Mouse (Mus musculus) lung, adult 2 months (tissue): ENCODE measurements around the gene Cpt1c. TPM values are rescaled to one million over a fixed set of nuclear protein-coding genes. Genes with fewer than 3 reads are reported as not detected.

Experiments used
- DNase-seq: peaks from one replicate; pipeline ENCODE4 v3.0.0; 2022
- H3K4me1 ChIP-seq: fragments of 200-500 bp; 2 replicates; pipeline ENCODE4 v1.6.1; 2011; ENCODE audit warnings: low read length; ENCODE audit not compliant: control insufficient read depth, insufficient read depth
- H3K4me3 ChIP-seq: fragments of 200-500 bp; replicated peaks from 2 replicates; pipeline ENCODE3; 2011; ENCODE audit warnings: low read depth, mild to moderate bottlenecking, control low read depth, low read length; ENCODE audit errors: extremely low read depth
- CTCF ChIP-seq: fragments of 200-500 bp; IDR thresholded peaks from 2 replicates; pipeline ENCODE4 v1.5.1; 2011; ENCODE audit warnings: mild to moderate bottlenecking, low read length, control low read depth; ENCODE audit not compliant: insufficient read depth
- POLR2A ChIP-seq: fragments of 200-500 bp; IDR thresholded peaks from 2 replicates; pipeline ENCODE4 v1.6.1; 2011; ENCODE audit warnings: low read depth, mild to moderate bottlenecking, control low read depth, low read length, borderline replicate concordance; ENCODE audit errors: extremely low read depth
- WGBS: fragments of 180-500 bp; shearing (Covaris S2); methylation state at CpG from one replicate; pipeline ENCODE4 v1.1.7; 2018; 5-methylcytosine and 5-hydroxymethylcytosine counted together
- polyA plus RNA-seq: library from polyadenylated mRNA; depleted of rRNA; stranded (reverse); fragments of >200 nt; gene quantifications from 2 replicates; pipeline ENCODE4 v1.2.3, GENCODE M21; 2012

The Cpt1c gene
- polyA plus RNA-seq, 1 experiment: 20.7 TPM

DNA sequence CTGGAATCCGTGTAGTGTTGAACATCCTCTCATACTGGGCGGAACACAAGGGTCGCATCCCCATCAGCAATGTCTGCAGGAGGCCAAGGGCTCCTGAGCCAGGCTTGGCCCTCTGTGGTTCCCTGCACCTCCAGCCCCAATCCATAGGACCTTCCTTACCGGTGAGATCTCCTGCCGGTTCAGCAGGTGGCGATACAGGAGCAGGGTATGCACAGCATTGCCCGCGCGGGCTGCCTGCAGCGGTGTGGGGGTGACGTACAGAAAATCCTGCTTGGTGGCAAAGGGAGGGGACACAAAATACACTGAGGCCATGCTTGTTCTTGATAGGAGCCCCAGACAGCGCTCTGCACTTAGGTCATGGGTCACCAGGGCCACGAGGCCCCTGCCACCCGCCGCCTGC, 8.0 kb downstream of the Cpt1c start:
- no peak for TF ChIP-seq POLR2A
- TF ChIP-seq CTCF: no peak
- 68% methylated on average over 15 of the region's 15 CpGs for WGBS
- no peak for DNase-seq
- Histone ChIP-seq H3K4me3 (no peak overlapping the region), H3K4me1 (0 out of 2 replicates have a peak, but pooled peaks cover 2% of the 10 kb centered on the region)

DNA sequence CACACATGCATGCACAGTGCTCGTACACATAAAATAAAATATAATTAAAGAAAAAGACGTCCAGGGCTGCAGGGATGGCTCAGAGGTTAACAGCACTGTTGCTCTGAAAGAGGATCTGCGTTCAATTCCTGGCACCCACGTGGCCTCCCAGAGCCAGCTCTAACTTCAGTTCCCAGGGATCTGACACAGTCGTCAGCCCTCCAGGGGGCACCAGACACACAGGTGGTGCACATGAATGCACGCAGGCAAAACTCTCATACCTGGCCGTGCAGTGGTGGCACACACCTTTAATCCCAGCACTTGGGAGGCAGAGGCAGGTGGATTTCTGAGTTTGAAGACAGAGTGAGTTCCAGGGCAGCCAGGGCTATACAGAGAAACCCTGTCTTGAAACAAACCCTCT, 8.7 kb downstream of the Cpt1c start:
- 62% methylated on average over 7 of the region's 7 CpGs for whole genome bisulfite sequencing
- Histone ChIP-seq H3K4me3 (no peak overlapping the region), H3K4me1 (0 out of 2 replicates have a peak, but pooled peaks cover 2% of the 10 kb centered on the region)
- DNase-seq: no peak
- TF ChIP-seq CTCF: 0 out of 2 replicates have a peak, but pooled peaks have one; percentile 12
- no peak for TF ChIP-seq POLR2A

DNA sequence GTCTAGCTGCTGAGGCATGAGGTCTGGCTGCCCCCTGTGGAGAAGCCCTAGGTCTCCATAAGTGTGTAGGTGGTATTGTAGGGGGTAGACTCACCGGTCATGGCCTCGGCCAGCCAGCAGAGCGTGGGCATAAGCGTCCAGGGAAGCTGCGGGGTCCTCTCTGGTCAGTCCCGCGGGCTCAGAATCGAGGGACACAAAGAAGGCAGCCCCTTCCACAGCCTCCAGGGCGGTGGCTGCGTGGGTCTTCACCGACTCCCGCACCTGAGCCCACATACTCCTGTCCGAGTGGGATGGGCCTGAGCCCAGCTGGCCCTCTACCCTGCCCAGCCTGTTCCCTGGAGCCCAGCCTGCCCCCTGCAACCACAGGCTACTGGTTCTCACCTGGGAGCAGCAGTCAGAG, 9.7 kb downstream of the Cpt1c start:
- H3K4me3 ChIP-seq: no peak overlapping the region
- TF ChIP-seq POLR2A: no peak
- TF ChIP-seq CTCF: no peak
- WGBS: 95% methylated on average over 13 of the region's 13 CpGs
- H3K4me1 ChIP-seq: no peaks in the 10 kb centered on the region
- DNase-seq: no peak

DNA sequence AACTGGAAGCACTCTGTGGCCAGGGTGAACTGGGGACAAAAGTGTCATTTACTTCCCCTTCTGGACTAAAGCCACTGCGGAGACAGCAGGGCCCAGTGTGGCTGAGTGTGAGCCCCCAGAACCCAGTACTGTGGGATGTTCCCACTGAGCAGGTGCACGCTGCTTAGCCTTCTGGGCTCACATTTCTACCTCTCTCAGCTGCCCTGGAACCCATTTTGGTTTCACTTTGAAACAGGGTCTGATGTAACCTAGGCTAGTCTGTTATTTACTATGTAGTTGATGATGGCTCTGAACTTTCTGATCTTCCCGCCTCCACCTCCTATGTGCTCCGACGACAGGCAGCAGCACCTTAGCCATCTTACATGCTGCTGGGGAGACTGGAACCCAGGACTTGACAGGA, 11.8 kb downstream of the Cpt1c start:
- DNase-seq: no peak
- 82% methylated on average over 5 of the region's 5 CpGs for WGBS
- Histone ChIP-seq H3K4me3 (no peak overlapping the region), H3K4me1 (no peaks in the 10 kb centered on the region)
- no peak for TF ChIP-seq POLR2A
- no peak for TF ChIP-seq CTCF

DNA sequence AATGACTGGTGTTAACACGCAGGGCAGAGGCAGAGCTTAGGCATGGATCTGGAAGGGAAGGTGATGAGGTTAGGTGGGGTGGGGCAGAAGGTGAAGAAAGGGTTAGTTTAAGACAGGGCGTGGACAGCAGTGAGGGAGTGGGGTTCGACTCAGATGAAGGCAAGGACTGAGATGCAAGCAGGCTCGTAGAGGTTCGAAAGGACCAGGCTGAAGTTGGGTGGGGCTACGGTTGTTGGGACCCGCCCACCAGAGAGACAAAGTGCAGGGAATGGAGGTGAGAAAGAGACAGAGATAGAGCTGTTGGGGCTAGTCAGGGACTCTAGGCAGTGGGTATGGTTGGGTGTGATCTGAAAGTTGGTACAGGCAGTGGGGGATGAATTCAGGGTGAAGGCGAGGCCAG, 12.3 kb downstream of the Cpt1c start:
- 68% methylated on average over 8 of the region's 8 CpGs for WGBS
- DNase-seq: no peak
- Histone ChIP-seq H3K4me1 (no peaks in the 10 kb centered on the region), H3K4me3 (no peak overlapping the region)
- TF ChIP-seq POLR2A (no peak), CTCF (no peak)

DNA sequence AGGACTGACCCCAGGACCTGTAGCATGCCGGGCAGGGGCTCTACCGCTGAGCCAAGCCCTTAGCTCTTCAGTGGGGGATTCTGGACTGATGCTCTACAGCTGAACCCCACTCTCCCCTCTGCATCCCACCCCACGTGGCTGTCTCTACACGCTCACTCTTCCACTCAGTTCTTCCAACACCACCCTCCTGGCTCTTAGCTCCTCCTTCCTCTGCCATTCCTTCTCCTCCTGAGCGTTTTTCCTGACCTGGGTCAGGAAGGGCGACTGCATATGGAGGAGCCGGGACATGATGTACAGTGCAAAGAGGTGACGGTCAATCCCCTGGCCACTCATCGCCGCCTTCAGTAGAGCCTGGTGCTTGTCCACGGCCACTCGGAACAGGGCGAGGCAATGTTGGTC, 14.1 kb downstream of the Cpt1c start:
- WGBS: 81% methylated on average over 13 of the region's 13 CpGs
- TF ChIP-seq POLR2A (no peak), CTCF (no peak)
- no peak for DNase-seq
- no peaks in the 10 kb centered on the region for H3K4me1 ChIP-seq
- H3K4me3 ChIP-seq: no peak overlapping the region

DNA sequence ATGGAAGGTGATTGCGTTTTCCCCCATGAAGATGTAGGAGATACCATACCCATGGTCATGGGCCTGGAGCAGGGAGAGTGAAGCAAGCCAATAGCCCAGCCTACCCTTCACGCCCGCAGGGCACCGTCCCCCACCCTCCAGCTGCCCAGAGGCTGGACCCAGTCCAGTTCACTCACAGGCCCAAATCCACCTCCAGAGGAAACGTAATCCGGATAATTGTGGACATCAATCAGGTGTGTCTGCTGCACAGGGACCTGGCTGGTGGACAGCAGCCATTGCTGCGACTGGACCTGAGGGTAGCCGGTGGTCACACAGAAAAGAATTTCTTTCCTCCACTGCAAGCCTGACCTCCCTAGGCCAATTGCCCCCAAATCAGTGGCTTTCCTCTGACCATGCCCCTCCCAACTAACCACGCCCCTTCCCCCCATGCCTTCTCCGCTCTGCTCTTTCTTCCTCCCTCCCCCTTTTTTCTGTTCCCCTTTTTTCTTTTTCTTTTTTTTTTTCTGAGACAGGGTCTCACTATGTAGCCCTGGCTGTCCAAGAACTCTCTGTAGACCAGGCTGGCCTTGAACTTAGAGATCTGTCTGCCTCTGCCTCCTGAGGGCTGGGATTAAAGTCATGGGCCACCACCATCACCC, 14.7 kb downstream of the Cpt1c start:
- WGBS: 79% methylated on average over 10 of the region's 10 CpGs
- no peak for DNase-seq
- Histone ChIP-seq H3K4me1 (no peaks in the 10 kb centered on the region), H3K4me3 (no peak overlapping the region)
- TF ChIP-seq POLR2A (no peak), CTCF (no peak)

DNA sequence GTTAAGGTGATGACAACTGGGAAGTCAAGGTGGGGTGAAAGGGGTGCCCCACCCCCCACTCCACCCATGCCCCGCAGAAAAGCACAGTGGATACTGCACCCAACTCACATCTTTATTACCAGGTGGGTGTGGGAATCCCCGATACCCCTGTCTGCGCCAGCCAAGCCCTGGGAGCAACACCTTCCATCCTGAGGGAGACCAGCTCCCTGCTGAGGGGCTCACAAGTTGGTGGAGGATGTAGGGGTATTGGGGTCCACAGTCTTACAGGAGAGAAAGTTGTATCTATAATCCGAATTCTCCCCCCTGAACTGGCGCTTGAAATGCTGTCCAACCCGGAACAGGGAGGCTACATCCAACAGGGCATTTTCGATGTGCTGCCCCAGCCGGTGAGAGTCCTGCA, 15.4 kb downstream of the Cpt1c start:
- no peaks in the 10 kb centered on the region for H3K4me1 ChIP-seq
- TF ChIP-seq CTCF: no peak
- TF ChIP-seq POLR2A: no peak
- 73% methylated on average over 8 of the region's 8 CpGs for WGBS
- DNase-seq: no peak
- no peak overlapping the region for H3K4me3 ChIP-seq

DNA sequence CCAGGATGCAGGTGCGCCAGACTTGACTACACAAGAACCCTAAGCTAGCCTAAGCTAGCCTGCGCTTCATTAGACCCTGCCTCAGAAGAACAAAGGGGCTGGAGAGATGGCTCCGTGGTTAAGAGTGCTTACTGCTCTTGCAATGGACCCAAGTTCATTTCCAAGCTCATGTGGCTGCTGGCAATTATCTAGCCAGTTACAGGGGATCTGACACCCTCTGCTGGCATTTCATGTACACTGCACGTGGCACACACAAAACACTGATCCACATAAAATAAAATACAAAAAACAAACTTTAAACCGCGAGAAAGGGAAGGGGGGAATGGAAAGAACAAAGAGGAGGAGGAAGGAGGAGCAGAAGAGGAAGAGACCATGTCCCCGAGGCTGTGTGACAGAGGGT, 16.4 kb downstream of the Cpt1c start:
- H3K4me1 ChIP-seq: no peaks in the 10 kb centered on the region
- peak; percentile 56 for TF ChIP-seq CTCF
- no peak for TF ChIP-seq POLR2A
- 38% methylated on average over 7 of the region's 7 CpGs for WGBS
- DNase-seq: no peak
- no peak overlapping the region for H3K4me3 ChIP-seq

DNA sequence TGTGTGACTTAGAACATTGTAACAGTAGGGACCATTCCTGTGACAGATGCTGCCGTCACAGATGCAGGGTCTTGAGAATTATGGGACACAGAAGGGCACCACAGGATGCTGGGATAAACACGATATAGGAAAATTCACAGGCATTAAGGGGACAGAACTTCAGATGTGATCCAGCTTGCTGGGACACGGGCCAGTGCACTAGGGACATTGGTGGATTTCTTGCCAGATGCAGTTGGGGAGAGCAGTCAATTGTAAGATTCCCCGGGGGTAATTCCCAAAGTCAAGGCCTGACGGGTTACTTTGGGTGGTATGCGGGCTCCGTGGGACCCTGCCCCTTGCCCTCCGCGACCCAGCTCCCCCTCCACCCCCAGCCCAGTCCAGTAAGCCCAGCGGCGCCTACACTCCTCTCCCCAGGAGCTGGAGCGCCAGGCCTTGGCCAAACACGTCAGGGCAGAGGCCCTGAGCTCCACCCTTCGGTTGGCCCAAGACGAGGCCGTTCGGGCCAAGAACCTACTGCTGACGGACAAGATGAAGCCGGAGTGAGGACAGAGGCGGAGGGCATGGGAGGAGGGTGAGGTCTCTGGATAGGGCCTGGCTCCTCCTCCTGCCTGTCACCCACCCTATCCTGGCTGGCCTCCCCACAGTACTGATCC, 17.3 kb downstream of the Cpt1c start:
- Histone ChIP-seq H3K4me1 (no peaks in the 10 kb centered on the region), H3K4me3 (no peak overlapping the region)
- TF ChIP-seq POLR2A: no peak
- TF ChIP-seq CTCF: no peak
- WGBS: 67% methylated on average over 20 of the region's 20 CpGs
- DNase-seq: no peak
